Mouse (Mus musculus) ES-Bruce4 (cell line): ENCODE measurements at regions not wholly inside any gene's neighbourhood (a gene's known extent, or its start where the extent isn't known, plus 50 kb on each side); places are given as distances from the start of the nearest gene placed in this dataset.

Experiments used
- CTCF ChIP-seq: IDR thresholded peaks from one replicate; pipeline ENCODE4 v1.8.1; 2011; ENCODE audit warnings: low read depth, low read length
- POLR2A ChIP-seq: IDR thresholded peaks from one replicate; pipeline ENCODE4 v1.8.1; 2011; ENCODE audit warnings: low read length; ENCODE audit not compliant: insufficient read depth

- no peak for TF ChIP-seq POLR2A
- TF ChIP-seq CTCF = no peak
Measured at GRCm38 (mm10) chr16:87242027-87242426, 112.0 kb upstream of the N6amt1 start.
